Mouse (Mus musculus) ES-Bruce4 (cell line): ENCODE results near the gene Ntm.

Experiments
- CTCF ChIP-seq: IDR thresholded peaks from one replicate; pipeline ENCODE4 v1.8.1; 2011; ENCODE audit warnings: low read depth, low read length
- POLR2A ChIP-seq: IDR thresholded peaks from one replicate; pipeline ENCODE4 v1.8.1; 2011; ENCODE audit warnings: low read length; ENCODE audit not compliant: insufficient read depth

GRCm38 (mm10) chr9:29680677-29681076 lies 282.3 kb downstream of the Ntm start:
- TF ChIP-seq CTCF (no peak), POLR2A (no peak)
